Mouse (Mus musculus) C2C12 (cell line): ENCODE results near the gene Mark2.

Experiments used
- CEBPB ChIP-seq: IDR thresholded peaks from one replicate; pipeline ENCODE4 v1.6.1; 2011; ENCODE audit warnings: low read depth, mild to moderate bottlenecking, control low read depth, moderate library complexity
- CTCF ChIP-seq: IDR thresholded peaks from one replicate; pipeline ENCODE4 v1.5.1; 2011; ENCODE audit not compliant: control insufficient read depth, insufficient read depth, insufficient read length
- FOSL1 ChIP-seq: IDR thresholded peaks from one replicate; pipeline ENCODE4 v1.8.0; 2011; ENCODE audit warnings: mild to moderate bottlenecking, low read length; ENCODE audit not compliant: poor library complexity, insufficient read depth, severe bottlenecking
- MAX ChIP-seq: IDR thresholded peaks from one replicate; pipeline ENCODE4 v1.6.1; 2011; ENCODE audit warnings: mild to moderate bottlenecking, control low read depth
- MYOD1 ChIP-seq: IDR thresholded peaks from one replicate; pipeline ENCODE4 v1.6.1; 2011; ENCODE audit warnings: low read depth; ENCODE audit not compliant: control insufficient read depth, insufficient read length
- MYOG ChIP-seq: IDR thresholded peaks from one replicate; pipeline ENCODE4 v1.6.1; 2011; ENCODE audit not compliant: control insufficient read depth, insufficient read length; ENCODE audit errors: extremely low read depth
- USF1 ChIP-seq: IDR thresholded peaks from one replicate; pipeline ENCODE4 v1.6.1; 2011; ENCODE audit warnings: low read depth, mild to moderate bottlenecking, control low read depth, moderate library complexity

GRCm38 (mm10) chr19:7313660-7314059 lies 28.0 kb downstream of the Mark2 start:
- TF ChIP-seq CTCF (no peak), FOSL1 (no peak), MYOG (no peak), MAX (no peak), MYOD1 (no peak), USF1 (no peak), CEBPB (no peak)
